Comparison of ENCODE assay signal across 13 mouse cellular contexts in the genomic region with DNA sequence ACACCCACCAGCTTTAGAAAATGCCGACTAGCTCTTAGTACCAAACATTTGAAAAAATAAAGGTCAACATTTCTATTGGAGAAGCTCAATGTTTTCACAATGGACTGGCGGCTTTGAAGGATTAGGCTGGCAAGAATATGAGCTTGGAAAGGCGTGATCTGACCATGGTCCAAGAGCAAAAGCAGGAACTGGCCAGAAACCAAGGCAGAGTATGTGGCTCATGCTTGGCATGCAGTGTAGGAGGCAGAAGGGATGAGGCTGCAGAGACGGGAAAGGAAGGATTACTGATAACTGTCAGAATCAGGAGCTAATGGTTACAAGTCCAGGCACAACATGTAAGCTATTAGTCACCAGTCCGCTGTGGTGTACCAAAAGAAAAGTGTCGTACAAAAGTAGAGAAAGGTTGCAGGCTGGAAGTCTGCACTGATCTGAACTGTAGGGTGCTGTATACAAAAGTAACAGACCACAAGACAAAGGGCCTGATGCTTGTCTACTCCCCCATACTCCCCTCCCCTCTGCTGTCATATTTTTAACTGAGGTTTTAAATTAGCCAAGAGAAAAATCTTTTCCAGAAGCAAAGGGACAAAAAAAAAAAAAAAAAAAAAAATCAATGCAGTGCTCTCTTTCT.
DNase-seq lines count a peak whose midpoint lies in the region; ATAC-seq and TF ChIP-seq lines count a peak whose summit lies in the region.
"Had no signal": no experiment of that assay in that cellular context is flagged by ENCODE, and none has a peak within 500 bp of the region (broad histone marks: within the 10 kb centered on the region; RNA-seq: fewer than 3 reads in every experiment).

No protein-coding gene starts in this region.

- peak; percentile 1 for DNase-seq in heart, adult 18-20 months
- DNase-seq in heart, adult 8-10 months (ENCODE audit: low spot score): no peak
- DNase-seq in ovary, postnatal 36 days (ENCODE audit: low spot score): peak; percentile 4
- no peak for DNase-seq in ovary, adult 18-20 months (ENCODE audit: low spot score)
- DNase-seq in cerebellum, adult 2 months: peak; percentile 76 to 91
- peak; percentile 16 for DNase-seq in stomach, postnatal 0 days (ENCODE audit: low spot score)
- no peak for DNase-seq in urinary bladder, postnatal 10 days (ENCODE audit: low spot score)
- DNase-seq in heart, postnatal 25 days (ENCODE audit: low spot score): no peak
- DNase-seq: kidney, postnatal 4 days; liver; thymus, adult 18-20 months had no signal

- 5% methylated on average over 6 of the region's 6 CpGs for WGBS in cerebellum, adult 2 months
- WGBS in stomach, postnatal 0 days: 37% methylated on average over 6 of the region's 6 CpGs

- H3K4me2 ChIP-seq in stomach, postnatal 0 days (replicated peaks; ENCODE audit: low read depth): no peak overlapping the region

- H3K4me1 ChIP-seq in cerebellum, adult 2 months (ENCODE audit: control insufficient read depth, insufficient read depth, low read length): no peaks in the 10 kb centered on the region
- H3K4me1 ChIP-seq in stomach, postnatal 0 days (replicated peaks; ENCODE audit: control insufficient read depth, insufficient read depth): no peaks in the 10 kb centered on the region
- H3K4me1 ChIP-seq: embryonic facial prominence, embryonic 10.5 days; hindbrain, embryonic 10.5 days had no signal

- TF ChIP-seq CTCF in cerebellum, adult 2 months (IDR thresholded peaks at IDR 0.05; ENCODE audit: borderline replicate concordance, insufficient read depth, low read depth, low read length): no peak
- no peak for TF ChIP-seq CTCF in stomach, postnatal 0 days (IDR thresholded peaks at IDR 0.05; ENCODE audit: low read depth)

- H3K9ac ChIP-seq in stomach, postnatal 0 days (ENCODE audit: low read length): no peak overlapping the region

- TF ChIP-seq POLR2A in cerebellum, adult 2 months (IDR thresholded peaks at IDR 0.05; ENCODE audit: borderline replicate concordance, insufficient read depth, low read length): no peak

- intact Hi-C loops in heart, postnatal 25 days (cut with DNase I): no loop called here

- H3K4me3 ChIP-seq in cerebellum, adult 2 months (replicated peaks; ENCODE audit: insufficient read depth, low read depth, low read length): no peak overlapping the region
- no peak overlapping the region for H3K4me3 ChIP-seq in stomach, postnatal 0 days (ENCODE audit: low read depth, low read length)
- H3K4me3 ChIP-seq: embryonic facial prominence, embryonic 10.5 days; hindbrain, embryonic 10.5 days had no signal

- no peak for TF ChIP-seq EP300 in stomach, postnatal 0 days (optimal IDR thresholded peaks at IDR 0.05)

- peak; percentile 10; the same call in 1 of the 2 replicates for ATAC-seq in stomach, postnatal 0 days (ENCODE audit: low FRiP score, low TSS enrichment)

- no peaks in the 10 kb centered on the region for H3K9me3 ChIP-seq in stomach, postnatal 0 days (ENCODE audit: control insufficient read depth, low read length)
- H3K9me3 ChIP-seq: embryonic facial prominence, embryonic 10.5 days; hindbrain, embryonic 10.5 days had no signal

- H3K36me3 ChIP-seq in stomach, postnatal 0 days (ENCODE audit: control insufficient read depth, insufficient read depth, low read length): no peaks in the 10 kb centered on the region
- H3K36me3 ChIP-seq: embryonic facial prominence, embryonic 10.5 days; hindbrain, embryonic 10.5 days had no signal

- H3K27me3 ChIP-seq in cerebellum, adult 2 months (ENCODE audit: control insufficient read depth, insufficient read depth, low read length): no peaks in the 10 kb centered on the region
- H3K27me3 ChIP-seq in stomach, postnatal 0 days (ENCODE audit: control insufficient read depth, insufficient read depth, low read length): no peaks in the 10 kb centered on the region

- H3K27ac ChIP-seq in cerebellum, adult 2 months (ENCODE audit: insufficient read depth, low read length): no peak overlapping the region
- no peak overlapping the region for H3K27ac ChIP-seq in stomach, postnatal 0 days (replicated peaks)
- H3K27ac ChIP-seq: embryonic facial prominence, embryonic 10.5 days; hindbrain, embryonic 10.5 days had no signal

Comparison
In these comparisons a context has a peak if more than half of its experiments do, and no peak if none do; other contexts are left out.
1. DNase-seq: peak in heart, adult 18-20 months (2 of 2), ovary, postnatal 36 days (single experiment), cerebellum, adult 2 months (2 of 2) and stomach, postnatal 0 days (single experiment); none in heart, adult 8-10 months (single experiment), ovary, adult 18-20 months (single experiment), urinary bladder, postnatal 10 days (single experiment) and heart, postnatal 25 days (single experiment).